Mouse (Mus musculus) lung, embryonic 16.5 days (tissue): ENCODE measurements around the gene Lpar5. TPM values are rescaled to one million over a fixed set of nuclear protein-coding genes. Genes with fewer than 3 reads are reported as not detected.
A peak's percentile ranks its signal among the peaks of the same experiment; 100 is the strongest.

Experiments
- ATAC-seq: fragments of 200-750 bp; cut with Nextera tagmentation; 2 replicates; pipeline ENCODE4 v1.8.0; 2017; ENCODE audit warnings: low read depth, mild to moderate bottlenecking, moderate library complexity
- H3K27ac ChIP-seq: fragments of 300-500 bp; sonication (generic); 2 replicates; pipeline ENCODE4 v1.5.1; 2014; ENCODE audit warnings: mild to moderate bottlenecking, control low read depth, low read length
- H3K27me3 ChIP-seq: fragments of 300-500 bp; sonication (generic); 2 replicates; pipeline ENCODE4 v1.6.1; 2014; ENCODE audit warnings: low read depth, low read length, mixed read lengths; ENCODE audit not compliant: control insufficient read depth, insufficient read depth
- H3K36me3 ChIP-seq: fragments of 300-500 bp; sonication (generic); 2 replicates; pipeline ENCODE4 v1.6.1; 2014; ENCODE audit warnings: low read length; ENCODE audit not compliant: control insufficient read depth, insufficient read depth
- H3K4me1 ChIP-seq: fragments of 300-500 bp; sonication (generic); replicated peaks from 2 replicates; pipeline ENCODE4 v1.6.1; 2014; ENCODE audit warnings: low read length, mixed read lengths; ENCODE audit not compliant: control insufficient read depth, insufficient read depth
- H3K4me2 ChIP-seq: fragments of 300-500 bp; sonication (generic); 2 replicates; pipeline ENCODE4 v1.6.1; 2014; ENCODE audit warnings: low read depth, low read length, control low read depth
- H3K4me3 ChIP-seq: fragments of 300-500 bp; sonication (generic); 2 replicates; pipeline ENCODE4 v1.5.1; 2014; ENCODE audit warnings: mild to moderate bottlenecking, low read length, control low read depth
- H3K9ac ChIP-seq: fragments of 300-500 bp; sonication (generic); 2 replicates; pipeline ENCODE4 v1.6.1; 2014; ENCODE audit warnings: low read length, control low read depth
- H3K9me3 ChIP-seq: fragments of 300-500 bp; sonication (generic); 2 replicates; pipeline ENCODE4 v1.6.1; 2016; ENCODE audit warnings: low read length; ENCODE audit not compliant: control insufficient read depth
- WGBS: fragments of 180-500 bp; shearing (Covaris S2); extraction: QIAGEN DNeasy Blood & Tissue Kit; methylation state at CpG from one replicate; pipeline ENCODE4 v1.1.7; 2014; 5-methylcytosine and 5-hydroxymethylcytosine counted together
- polyA plus RNA-seq: library from polyadenylated mRNA; unstranded; fragments of >200 nt; fragmentation: Nextera tagmentation; extraction: Ambion mirVana; gene quantifications from 2 replicates; pipeline ENCODE4 v1.2.1, GENCODE M21; 2015

Lpar5 gene
- polyA plus RNA-seq, 1 experiment from 2014 or later: 0.49 TPM

GRCm38 (mm10) chr6:125073825-125074224 is 6.1 kb downstream of the Lpar5 start:
- WGBS: 59% methylated on average over 8 of the region's 8 CpGs
- H3K4me1 ChIP-seq: peaks cover 9% of the 10 kb centered on the region
- no peak for ATAC-seq

DNA sequence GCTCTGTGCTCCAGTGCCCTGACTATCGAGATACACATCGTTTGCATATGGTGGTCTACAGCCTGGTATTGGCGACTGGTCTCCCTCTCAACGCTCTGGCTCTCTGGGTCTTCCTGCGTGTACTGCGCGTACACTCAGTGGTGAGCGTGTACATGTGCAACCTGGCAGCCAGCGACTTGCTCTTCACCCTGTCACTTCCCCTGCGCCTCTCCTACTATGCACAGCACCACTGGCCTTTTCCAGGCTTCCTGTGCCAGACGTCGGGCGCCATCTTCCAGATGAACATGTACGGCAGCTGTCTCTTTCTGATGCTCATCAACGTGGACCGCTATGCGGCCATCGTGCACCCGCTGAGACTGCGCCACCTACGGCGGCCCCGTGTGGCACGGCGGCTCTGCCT is 13.7 kb downstream of the Lpar5 start:
- Histone ChIP-seq H3K9me3 (no peaks in the 10 kb centered on the region), H3K27ac (peak overlapping the region; percentile 26; the same call in 1 of the 2 replicates), H3K27me3 (no peaks in the 10 kb centered on the region), H3K4me1 (no peaks in the 10 kb centered on the region), H3K9ac (peak overlapping the region; percentile 59), H3K36me3 (no peaks in the 10 kb centered on the region), H3K4me3 (peak overlapping the region; percentile 41), H3K4me2 (peak overlapping the region; percentile 63)
- WGBS: 21% methylated on average over 25 of the region's 25 CpGs
- peak; percentile 10 for ATAC-seq

More at GRCm38 (mm10) chr6:125073825-125074224, 6.1 kb downstream of the Lpar5 start:
- Histone ChIP-seq H3K4me3 (no peak overlapping the region), H3K9ac (no peak overlapping the region), H3K36me3 (no peaks in the 10 kb centered on the region), H3K27ac (no peak overlapping the region), H3K27me3 (no peaks in the 10 kb centered on the region), H3K4me2 (no peak overlapping the region), H3K9me3 (no peaks in the 10 kb centered on the region)

- peak overlapping the region; percentile 59 for H3K9ac ChIP-seq
- no peaks in the 10 kb centered on the region for H3K4me1 ChIP-seq
- 26% methylated on average over 45 of the region's 45 CpGs for WGBS
- H3K4me2 ChIP-seq: peak overlapping the region; percentile 63
- peak; percentile 96 for ATAC-seq
- no peaks in the 10 kb centered on the region for H3K36me3 ChIP-seq
- peak overlapping the region; percentile 26; the same call in 1 of the 2 replicates for H3K27ac ChIP-seq
- H3K9me3 ChIP-seq: no peaks in the 10 kb centered on the region
- H3K4me3 ChIP-seq: peak overlapping the region; percentile 41
- no peaks in the 10 kb centered on the region for H3K27me3 ChIP-seq
Measured at GRCm38 (mm10) chr6:125081797-125082560, 14.3 kb downstream of the Lpar5 start.

- WGBS: 83% methylated on average over 7 of the region's 7 CpGs
- ATAC-seq: no peak
Measured at GRCm38 (mm10) chr6:125082801-125083386, 15.2 kb downstream of the Lpar5 start.

DNA sequence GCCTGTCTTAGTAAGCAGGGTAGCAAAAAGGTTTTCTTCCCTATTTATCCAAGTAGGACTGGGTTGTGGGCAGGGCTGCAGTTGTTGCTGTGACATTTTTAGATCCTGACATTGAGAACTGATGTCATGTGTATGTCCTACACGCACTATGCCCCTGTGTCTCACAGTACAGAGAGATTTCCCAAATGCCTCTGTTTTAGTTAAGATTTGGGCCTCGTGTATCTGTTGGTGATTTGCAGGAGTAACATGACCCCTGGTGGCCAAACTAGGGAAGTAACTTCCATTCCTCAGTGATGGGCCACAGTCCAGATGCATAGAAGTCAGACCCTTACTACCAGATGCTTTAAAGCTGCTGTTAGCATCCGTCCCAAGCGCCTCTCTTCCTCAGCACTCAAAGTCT is 16.7 kb downstream of the Lpar5 start:
- H3K9me3 ChIP-seq: no peaks in the 10 kb centered on the region
- no peak overlapping the region for H3K9ac ChIP-seq
- no peak overlapping the region for H3K4me2 ChIP-seq
- no peaks in the 10 kb centered on the region for H3K27me3 ChIP-seq
- 3% methylated on average over 4 of the region's 4 CpGs for WGBS
- H3K27ac ChIP-seq: no peak overlapping the region
- H3K36me3 ChIP-seq: no peaks in the 10 kb centered on the region
- peaks cover 11% of the 10 kb centered on the region for H3K4me1 ChIP-seq
- H3K4me3 ChIP-seq: no peak overlapping the region
- peak; percentile 8 for ATAC-seq

More at GRCm38 (mm10) chr6:125082801-125083386, 15.2 kb downstream of the Lpar5 start:
- Histone ChIP-seq H3K27me3 (no peaks in the 10 kb centered on the region), H3K4me3 (no peak overlapping the region), H3K27ac (no peak overlapping the region), H3K9ac (no peak overlapping the region), H3K4me1 (no peaks in the 10 kb centered on the region), H3K36me3 (no peaks in the 10 kb centered on the region), H3K9me3 (no peaks in the 10 kb centered on the region), H3K4me2 (no peak overlapping the region)

- H3K27me3 ChIP-seq: no peaks in the 10 kb centered on the region
- H3K4me2 ChIP-seq: no peak overlapping the region
- H3K36me3 ChIP-seq: no peaks in the 10 kb centered on the region
- H3K4me1 ChIP-seq: peaks cover 25% of the 10 kb centered on the region
- WGBS: 69% methylated on average over 3 of the region's 3 CpGs
- no peak overlapping the region for H3K9ac ChIP-seq
- no peaks in the 10 kb centered on the region for H3K9me3 ChIP-seq
- H3K27ac ChIP-seq: peak overlapping the region; percentile 97
- no peak overlapping the region for H3K4me3 ChIP-seq
- no peak for ATAC-seq
Measured at GRCm38 (mm10) chr6:125087937-125088336, 20.2 kb downstream of the Lpar5 start.

- peak overlapping the region; percentile 64 for H3K9ac ChIP-seq
- H3K9me3 ChIP-seq: no peaks in the 10 kb centered on the region
- ATAC-seq: peak; percentile 88
- no peaks in the 10 kb centered on the region for H3K36me3 ChIP-seq
- peaks cover 25% of the 10 kb centered on the region for H3K4me1 ChIP-seq
- no peak overlapping the region; the same call in none of the 2 replicates for H3K4me3 ChIP-seq
- peak overlapping the region; percentile 70 for H3K4me2 ChIP-seq
- 3% methylated on average over 20 of the region's 20 CpGs for WGBS
- no peaks in the 10 kb centered on the region for H3K27me3 ChIP-seq
- H3K27ac ChIP-seq: peak overlapping the region; percentile 97
Measured at GRCm38 (mm10) chr6:125088561-125089321, 21.0 kb downstream of the Lpar5 start.

- Histone ChIP-seq H3K27me3 (no peaks in the 10 kb centered on the region), H3K9me3 (no peaks in the 10 kb centered on the region), H3K4me2 (peak overlapping the region; percentile 70), H3K4me1 (peaks cover 25% of the 10 kb centered on the region), H3K9ac (peak overlapping the region; percentile 62), H3K4me3 (peak overlapping the region; percentile 29), H3K36me3 (no peaks in the 10 kb centered on the region), H3K27ac (peak overlapping the region; percentile 97)
- 0% methylated on average over 15 of the region's 15 CpGs for WGBS
- ATAC-seq: peak; percentile 79
Measured at GRCm38 (mm10) chr6:125089521-125090321, 22.0 kb downstream of the Lpar5 start.
